Mouse (Mus musculus) ES-E14 (cell line): ENCODE results near the gene Rapgef6. TPM values are rescaled to one million over a fixed set of nuclear protein-coding genes. Genes with fewer than 3 reads are reported as not detected.

Experiments
- DNase-seq: peaks from one replicate; pipeline ENCODE4 v3.0.0-alpha.2; 2013; ENCODE audit warnings: low read depth, low spot score
- H3K27ac ChIP-seq: 2 replicates; pipeline ENCODE4 v1.5.1; 2012; ENCODE audit warnings: low read depth, mild to moderate bottlenecking, low read length, moderate library complexity, mixed read lengths; ENCODE audit not compliant: poor library complexity, insufficient read depth, severe bottlenecking
- H3K36me3 ChIP-seq: 2 replicates; pipeline ENCODE4 v1.6.1; 2012; ENCODE audit warnings: mild to moderate bottlenecking, low read length, moderate library complexity, mixed read lengths; ENCODE audit not compliant: control insufficient read depth, poor library complexity, insufficient read depth, severe bottlenecking
- H3K4me1 ChIP-seq, 2 experiments: fragments of 150-350 bp in 1 of 2; sonication (generic) in 1 of 2; 2 replicates each; pipeline ENCODE4 v1.6.1; 2012; ENCODE audit warnings: low read length in 2 of 2, mild to moderate bottlenecking in 1 of 2, mixed read lengths in 1 of 2; ENCODE audit not compliant: control insufficient read depth in 2 of 2, insufficient read depth in 2 of 2, poor library complexity in 1 of 2
- H3K4me3 ChIP-seq, 2 experiments: fragments of 150-350 bp in 1 of 2; sonication (generic) in 1 of 2; 2 replicates each; pipeline ENCODE4 v1.5.1; 2012; ENCODE audit warnings: low read length in 2 of 2, low read depth in 1 of 2, mild to moderate bottlenecking in 1 of 2, mixed read lengths in 1 of 2; ENCODE audit not compliant: insufficient read depth in 1 of 2, poor library complexity in 1 of 2, severe bottlenecking in 1 of 2
- H3K9ac ChIP-seq: 2 replicates; pipeline ENCODE4 v1.6.1; 2012; ENCODE audit warnings: low read depth, mild to moderate bottlenecking, low read length, mixed read lengths; ENCODE audit not compliant: poor library complexity, insufficient read depth, severe bottlenecking
- H3K9me3 ChIP-seq: fragments of 150-350 bp; sonication (generic); 2 replicates; pipeline ENCODE4 v1.6.1; 2012; ENCODE audit warnings: low read depth, mild to moderate bottlenecking, low read length; ENCODE audit not compliant: control insufficient read depth, insufficient read depth
- CHD2 ChIP-seq: IDR thresholded peaks from 2 replicates; pipeline ENCODE4 v1.6.1; 2014; ENCODE audit warnings: mild to moderate bottlenecking, low read depth, low read length, inconsistent platforms
- HCFC1 ChIP-seq: IDR thresholded peaks from 2 replicates; pipeline ENCODE4 v1.6.1; 2012; ENCODE audit warnings: low read length, inconsistent platforms, borderline replicate concordance; ENCODE audit not compliant: insufficient read depth
- MAFK ChIP-seq: IDR thresholded peaks from 2 replicates; pipeline ENCODE4 v1.6.1; 2014; ENCODE audit warnings: mild to moderate bottlenecking, low read depth, low read length, inconsistent platforms; ENCODE audit not compliant: insufficient read depth
- ZC3H11A ChIP-seq: IDR thresholded peaks from 2 replicates; pipeline ENCODE4 v1.6.1; 2012; ENCODE audit warnings: low read depth, mild to moderate bottlenecking, inconsistent platforms, low read length, borderline replicate concordance
- ZNF384 ChIP-seq: IDR thresholded peaks from 2 replicates; pipeline ENCODE4 v1.6.1; 2012; ENCODE audit warnings: low read depth, low read length, inconsistent platforms
- in situ Hi-C, 2 experiments: fragments of 600-800 bp; cut with MboI; formaldehyde crosslinking; loops; one replicate each; pipeline ENCODE4 v1.15.1; 2025; ENCODE audit warnings: low sequenced_read_pairs in 2 of 2, inconsistent platforms in 1 of 2; ENCODE audit not compliant: unreplicated experiment in 2 of 2
- total RNA-seq: library from RNA; depleted of rRNA; stranded (reverse); fragments of 300-350 nt; gene quantifications from 2 replicates; pipeline ENCODE4 v1.2.3, GENCODE M21; 2012

The Rapgef6 gene
- total RNA-seq, 1 experiment, result 28.5 TPM

GRCm38 (mm10) chr11:54592585-54592984 is 69.9 kb downstream of the Rapgef6 start:
- no peak for TF ChIP-seq ZC3H11A
- TF ChIP-seq CHD2, result no peak
- TF ChIP-seq HCFC1, result no peak
- no peak for TF ChIP-seq ZNF384
- no peak for TF ChIP-seq MAFK
- Histone ChIP-seq H3K9ac (no peak overlapping the region), H3K9me3 (0 out of 2 replicates have a peak, but pooled peaks cover 2% of the 10 kb centered on the region), H3K4me1 (no peaks in the 10 kb centered on the region), H3K27ac (no peak overlapping the region), H3K36me3 (no peaks in the 10 kb centered on the region), H3K4me3 (no peak overlapping the region)
- DNase-seq, result no peak
- in situ Hi-C loops, result no loop called here

DNA sequence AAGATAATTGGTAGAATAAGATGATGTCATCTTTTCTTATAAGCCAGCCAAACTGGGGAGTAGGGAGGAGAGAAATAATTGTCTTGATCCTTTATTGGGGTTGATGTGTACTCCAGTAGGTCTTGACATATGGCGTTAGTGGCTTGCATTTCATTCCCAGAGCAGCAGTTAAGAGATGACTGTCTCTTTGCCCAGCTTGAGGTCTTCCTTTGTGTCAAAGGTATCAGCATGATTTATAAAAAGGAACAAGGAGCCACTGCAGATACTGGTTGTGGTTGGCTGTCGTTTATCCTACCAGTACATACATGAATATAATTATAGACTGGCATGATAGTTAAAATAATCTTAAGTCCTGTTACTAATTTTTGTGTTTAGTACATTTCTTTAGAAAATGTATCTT is 71.4 kb downstream of the Rapgef6 start:
- Histone ChIP-seq H3K36me3 (no peaks in the 10 kb centered on the region), H3K4me1 (no peaks in the 10 kb centered on the region), H3K9me3 (no peaks in the 10 kb centered on the region), H3K27ac (no peak overlapping the region), H3K9ac (no peak overlapping the region), H3K4me3 (no peak overlapping the region)
- TF ChIP-seq ZC3H11A, result no peak
- no peak for TF ChIP-seq ZNF384
- no peak for TF ChIP-seq CHD2
- TF ChIP-seq MAFK, result no peak
- TF ChIP-seq HCFC1, result no peak
- no peak for DNase-seq
- in situ Hi-C loops, result no loop called here

GRCm38 (mm10) chr11:54595053-54595452 is 72.4 kb downstream of the Rapgef6 start:
- in situ Hi-C loops, result no loop called here
- no peaks in the 10 kb centered on the region for H3K36me3 ChIP-seq
- no peaks in the 10 kb centered on the region for H3K9me3 ChIP-seq
- no peak overlapping the region for H3K4me3 ChIP-seq
- H3K27ac ChIP-seq, result no peak overlapping the region
- no peak for DNase-seq
- H3K9ac ChIP-seq, result no peak overlapping the region
- no peaks in the 10 kb centered on the region for H3K4me1 ChIP-seq
- TF ChIP-seq ZC3H11A (no peak), CHD2 (no peak), MAFK (no peak), HCFC1 (no peak), ZNF384 (no peak)

DNA sequence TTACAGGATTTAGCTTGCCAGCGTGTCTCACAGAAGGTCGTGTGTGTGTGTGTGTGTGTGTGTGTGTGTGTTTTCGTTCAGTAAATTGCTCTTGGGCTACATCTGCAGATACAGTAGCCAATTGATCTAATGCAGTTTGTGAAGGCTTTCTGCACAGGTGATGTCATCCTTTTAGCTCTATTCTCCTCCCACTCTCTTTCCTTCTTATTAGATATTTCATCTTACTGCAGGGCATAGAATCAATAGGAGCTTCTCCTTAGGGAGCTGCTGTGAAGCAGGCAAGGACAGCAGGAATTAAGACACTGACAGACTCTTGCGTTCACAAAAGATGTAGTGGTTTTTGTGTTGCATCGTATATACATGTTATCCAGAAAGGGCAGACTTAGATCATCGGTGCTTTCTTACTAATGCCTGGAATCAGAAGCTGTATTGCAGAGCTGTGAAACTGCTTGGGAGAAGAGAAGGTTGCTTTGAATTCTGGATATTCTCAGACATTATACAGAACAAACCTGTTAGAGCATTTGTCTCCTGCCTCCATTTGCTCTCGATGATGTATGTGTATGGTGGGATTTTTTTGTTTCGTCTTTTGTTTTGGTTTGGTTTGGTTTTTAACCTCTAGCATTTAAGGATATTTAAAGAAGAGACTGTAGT is 73.4 kb downstream of the Rapgef6 start:
- Histone ChIP-seq H3K9ac (no peak overlapping the region), H3K4me3 (no peak overlapping the region), H3K4me1 (no peaks in the 10 kb centered on the region), H3K9me3 (no peaks in the 10 kb centered on the region), H3K27ac (no peak overlapping the region), H3K36me3 (no peaks in the 10 kb centered on the region)
- DNase-seq, result no peak
- TF ChIP-seq ZC3H11A (no peak), MAFK (no peak), ZNF384 (no peak), HCFC1 (no peak), CHD2 (no peak)
- in situ Hi-C loops, result no loop called here
